Mouse (Mus musculus) midbrain, embryonic 13.5 days (tissue): ENCODE results near the gene Tssc4. TPM values are rescaled to one million over a fixed set of nuclear protein-coding genes. Genes with fewer than 3 reads are reported as not detected.

Source experiments
- ATAC-seq: fragments of 200-750 bp; cut with Nextera tagmentation; 2 replicates; pipeline ENCODE4 v1.8.0; 2017; ENCODE audit warnings: mild to moderate bottlenecking, moderate TSS enrichment, moderate library complexity
- H3K27ac ChIP-seq: fragments of 300-500 bp; sonication (generic); 2 replicates; pipeline ENCODE4 v1.5.1; 2015; ENCODE audit warnings: inconsistent platforms, mild to moderate bottlenecking, moderate library complexity
- H3K27me3 ChIP-seq: fragments of 300-500 bp; sonication (generic); 2 replicates; pipeline ENCODE4 v1.6.1; 2015; ENCODE audit warnings: mild to moderate bottlenecking, inconsistent platforms
- H3K36me3 ChIP-seq: fragments of 300-500 bp; sonication (generic); 2 replicates; pipeline ENCODE4 v1.6.1; 2015; ENCODE audit warnings: mild to moderate bottlenecking, inconsistent platforms
- H3K4me1 ChIP-seq: fragments of 300-500 bp; sonication (generic); replicated peaks from 2 replicates; pipeline ENCODE4 v1.6.1; 2015; ENCODE audit warnings: inconsistent platforms
- H3K4me2 ChIP-seq: fragments of 300-500 bp; sonication (generic); replicated peaks from 2 replicates; pipeline ENCODE4 v1.6.1; 2015; ENCODE audit warnings: moderate library complexity, mild to moderate bottlenecking, inconsistent platforms
- H3K4me3 ChIP-seq: fragments of 300-500 bp; sonication (generic); replicated peaks from 2 replicates; pipeline ENCODE4 v1.5.1; 2015; ENCODE audit warnings: mild to moderate bottlenecking, inconsistent platforms
- H3K9ac ChIP-seq: fragments of 300-500 bp; sonication (generic); replicated peaks from 2 replicates; pipeline ENCODE4 v1.6.1; 2015; ENCODE audit warnings: mild to moderate bottlenecking, inconsistent platforms
- H3K9me3 ChIP-seq: fragments of 300-500 bp; sonication (generic); 2 replicates; pipeline ENCODE4 v1.6.1; 2016; ENCODE audit warnings: mild to moderate bottlenecking, inconsistent platforms
- WGBS: fragments of 180-500 bp; shearing (Covaris S2); methylation state at CpG from one replicate; pipeline ENCODE4 v1.1.7; 2015; 5-methylcytosine and 5-hydroxymethylcytosine counted together
- polyA plus RNA-seq: library from polyadenylated mRNA; unstranded; fragments of >200 nt; fragmentation: Nextera tagmentation; extraction: Ambion mirVana; gene quantifications from 2 replicates; pipeline ENCODE4 v1.2.1, GENCODE M21; 2015

The Tssc4 gene
- polyA plus RNA-seq, 1 experiment from 2014 or later, result 104 TPM

GRCm38 (mm10) chr7:143034519-143035450, 34.3 kb upstream of the Tssc4 start:
- ATAC-seq, result no peak
- no peaks in the 10 kb centered on the region for H3K9me3 ChIP-seq
- 94% methylated on average over 8 of the region's 8 CpGs for WGBS

DNA sequence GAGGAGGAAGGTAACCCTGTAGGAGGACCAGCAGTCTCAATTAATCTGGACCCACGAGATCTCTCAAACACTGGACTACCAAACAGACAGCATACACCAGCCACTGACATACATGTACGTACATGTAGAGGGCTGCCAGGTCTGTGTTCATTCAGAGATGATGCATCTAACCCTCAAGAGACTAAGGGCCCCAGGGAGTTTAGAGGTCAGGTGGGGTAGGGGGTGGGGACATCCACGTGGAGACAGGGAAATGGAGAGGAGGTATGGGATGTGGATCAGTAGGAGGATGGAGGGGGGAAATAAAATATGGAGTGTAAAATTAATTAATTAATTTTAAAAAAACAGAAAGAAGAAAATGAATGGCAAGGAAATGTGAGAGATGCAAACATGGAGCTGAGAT, 32.3 kb upstream of the Tssc4 start:
- Histone ChIP-seq H3K4me1 (no peaks in the 10 kb centered on the region), H3K36me3 (peaks cover 11% of the 10 kb centered on the region; the same call in 1 of the 2 replicates), H3K4me3 (no peak overlapping the region), H3K27ac (no peak overlapping the region), H3K27me3 (no peaks in the 10 kb centered on the region), H3K4me2 (no peak overlapping the region), H3K9me3 (no peaks in the 10 kb centered on the region), H3K9ac (no peak overlapping the region)
- WGBS, result 76% methylated on average over 3 of the region's 3 CpGs
- no peak for ATAC-seq

More at GRCm38 (mm10) chr7:143034519-143035450, 34.3 kb upstream of the Tssc4 start:
- no peak overlapping the region for H3K27ac ChIP-seq
- H3K4me3 ChIP-seq, result no peak overlapping the region
- H3K4me2 ChIP-seq, result no peak overlapping the region
- H3K27me3 ChIP-seq, result no peaks in the 10 kb centered on the region
- H3K4me1 ChIP-seq, result no peaks in the 10 kb centered on the region
- H3K36me3 ChIP-seq, result peaks cover 11% of the 10 kb centered on the region; the same call in 1 of the 2 replicates
- no peak overlapping the region for H3K9ac ChIP-seq

- Histone ChIP-seq H3K9ac (no peak overlapping the region), H3K4me2 (no peak overlapping the region), H3K4me1 (no peaks in the 10 kb centered on the region), H3K27ac (no peak overlapping the region), H3K36me3 (peaks cover 11% of the 10 kb centered on the region; the same call in 1 of the 2 replicates), H3K4me3 (no peak overlapping the region), H3K27me3 (no peaks in the 10 kb centered on the region), H3K9me3 (no peaks in the 10 kb centered on the region)
- ATAC-seq, result no peak
- WGBS, result 96% methylated on average over 4 of the region's 4 CpGs
Measured at GRCm38 (mm10) chr7:143037306-143037705, 31.7 kb upstream of the Tssc4 start.

DNA sequence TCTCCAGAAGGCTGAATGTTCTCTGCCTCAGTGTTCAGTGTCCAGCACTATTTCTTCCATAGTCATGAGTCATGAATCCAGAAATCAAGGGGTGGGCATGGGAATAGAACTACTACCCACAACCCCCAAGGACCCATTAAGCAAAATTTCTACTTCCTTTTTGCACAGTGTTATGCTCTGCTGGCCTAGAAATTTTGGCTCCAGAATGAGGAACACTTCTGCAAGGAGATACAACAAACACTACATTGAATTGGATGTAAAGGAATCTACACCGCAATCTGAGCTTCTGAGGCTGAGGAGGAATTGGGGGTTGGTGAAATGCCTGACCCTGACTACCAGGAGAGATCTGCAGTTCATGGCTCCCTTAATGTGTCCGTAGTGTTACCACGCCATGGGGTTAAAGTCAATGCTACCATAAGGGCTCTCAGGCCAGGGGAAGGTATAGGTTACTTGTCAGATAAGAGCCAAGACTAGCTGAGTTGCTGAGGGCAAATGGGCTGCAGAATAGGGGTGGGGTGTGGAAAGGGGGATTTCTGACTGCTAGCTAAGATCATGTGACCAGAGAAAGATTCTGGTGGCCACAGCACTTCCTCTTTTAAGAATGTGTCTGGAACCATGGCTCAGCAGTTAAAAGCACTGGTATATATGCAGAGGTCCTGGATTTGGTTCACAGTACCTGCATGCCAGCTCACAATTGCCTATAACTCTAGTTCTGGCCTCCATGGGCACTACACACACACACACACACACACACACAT, 30.7 kb upstream of the Tssc4 start:
- H3K4me3 ChIP-seq, result no peak overlapping the region
- H3K4me1 ChIP-seq, result no peaks in the 10 kb centered on the region
- no peaks in the 10 kb centered on the region for H3K9me3 ChIP-seq
- H3K27ac ChIP-seq, result no peak overlapping the region
- no peaks in the 10 kb centered on the region for H3K27me3 ChIP-seq
- H3K9ac ChIP-seq, result no peak overlapping the region
- no peak overlapping the region for H3K4me2 ChIP-seq
- WGBS, result 89% methylated on average over 3 of the region's 3 CpGs
- peaks cover 11% of the 10 kb centered on the region; the same call in 1 of the 2 replicates for H3K36me3 ChIP-seq
- ATAC-seq, result no peak

DNA sequence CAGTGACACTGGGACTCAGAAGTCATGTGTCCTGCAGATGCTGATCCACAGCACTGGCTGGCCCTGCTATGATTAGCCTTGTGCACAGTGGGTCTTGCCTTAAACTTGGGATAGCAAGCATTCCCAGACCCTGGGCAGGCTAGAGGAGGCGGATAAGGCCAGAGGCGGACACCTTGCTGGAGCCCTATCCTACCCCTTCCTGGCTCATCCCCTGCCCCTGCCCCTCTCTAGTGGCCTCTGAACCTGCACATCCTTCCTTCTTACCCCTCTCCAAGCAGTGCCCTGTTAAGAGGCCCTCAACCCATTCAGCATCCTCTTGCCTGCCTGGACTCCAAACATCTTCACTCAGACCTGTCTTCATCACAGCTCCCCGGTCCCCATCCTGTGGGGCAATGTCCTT, 28.5 kb upstream of the Tssc4 start:
- Histone ChIP-seq H3K4me2 (no peak overlapping the region), H3K27ac (no peak overlapping the region), H3K27me3 (no peaks in the 10 kb centered on the region), H3K4me3 (no peak overlapping the region), H3K36me3 (0 out of 2 replicates have a peak, but pooled peaks cover 4% of the 10 kb centered on the region), H3K9me3 (no peaks in the 10 kb centered on the region), H3K9ac (no peak overlapping the region), H3K4me1 (no peaks in the 10 kb centered on the region)
- ATAC-seq, result no peak
- WGBS, result 87% methylated on average over 3 of the region's 3 CpGs

- Histone ChIP-seq H3K9ac (no peak overlapping the region), H3K9me3 (no peaks in the 10 kb centered on the region), H3K27me3 (no peaks in the 10 kb centered on the region), H3K4me3 (no peak overlapping the region), H3K4me2 (no peak overlapping the region), H3K4me1 (no peaks in the 10 kb centered on the region), H3K27ac (no peak overlapping the region), H3K36me3 (0 out of 2 replicates have a peak, but pooled peaks cover 4% of the 10 kb centered on the region)
- 78% methylated on average over 3 of the region's 3 CpGs for WGBS
- no peak for ATAC-seq
Measured at GRCm38 (mm10) chr7:143041138-143041822, 27.8 kb upstream of the Tssc4 start.

DNA sequence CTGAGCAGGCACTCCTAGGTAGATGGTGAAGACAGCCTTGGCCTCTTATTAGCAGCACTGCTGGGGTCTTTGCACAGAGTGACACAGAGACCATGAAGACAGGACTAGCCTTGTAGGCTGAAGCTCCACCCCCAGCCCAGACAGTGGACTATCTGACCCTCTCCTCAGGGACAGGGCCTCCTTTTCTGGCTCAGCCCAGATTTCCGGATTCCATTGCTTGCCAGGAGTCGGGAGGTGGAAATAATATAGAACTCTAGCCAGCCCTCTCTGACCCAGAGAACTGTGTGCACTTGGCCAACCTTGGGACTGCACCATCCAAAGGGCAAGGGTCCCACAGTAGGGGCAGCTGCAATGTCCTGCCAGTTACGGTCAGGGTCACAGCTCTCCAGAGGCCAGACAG, 27.0 kb upstream of the Tssc4 start:
- 0 out of 2 replicates have a peak, but pooled peaks cover 3% of the 10 kb centered on the region for H3K36me3 ChIP-seq
- no peak for ATAC-seq
- WGBS, result 79% methylated on average over 3 of the region's 3 CpGs
- no peak overlapping the region for H3K9ac ChIP-seq
- H3K27ac ChIP-seq, result no peak overlapping the region
- no peak overlapping the region for H3K4me3 ChIP-seq
- no peaks in the 10 kb centered on the region for H3K9me3 ChIP-seq
- H3K4me1 ChIP-seq, result no peaks in the 10 kb centered on the region
- H3K4me2 ChIP-seq, result no peak overlapping the region
- H3K27me3 ChIP-seq, result no peaks in the 10 kb centered on the region

- Histone ChIP-seq H3K27me3 (no peaks in the 10 kb centered on the region), H3K9me3 (no peaks in the 10 kb centered on the region), H3K9ac (no peak overlapping the region), H3K4me3 (no peak overlapping the region), H3K27ac (no peak overlapping the region), H3K4me1 (no peaks in the 10 kb centered on the region), H3K4me2 (no peak overlapping the region), H3K36me3 (no peaks in the 10 kb centered on the region)
- 90% methylated on average over 3 of the region's 3 CpGs for WGBS
- no peak for ATAC-seq
Measured at GRCm38 (mm10) chr7:143042897-143043300, 26.1 kb upstream of the Tssc4 start.

DNA sequence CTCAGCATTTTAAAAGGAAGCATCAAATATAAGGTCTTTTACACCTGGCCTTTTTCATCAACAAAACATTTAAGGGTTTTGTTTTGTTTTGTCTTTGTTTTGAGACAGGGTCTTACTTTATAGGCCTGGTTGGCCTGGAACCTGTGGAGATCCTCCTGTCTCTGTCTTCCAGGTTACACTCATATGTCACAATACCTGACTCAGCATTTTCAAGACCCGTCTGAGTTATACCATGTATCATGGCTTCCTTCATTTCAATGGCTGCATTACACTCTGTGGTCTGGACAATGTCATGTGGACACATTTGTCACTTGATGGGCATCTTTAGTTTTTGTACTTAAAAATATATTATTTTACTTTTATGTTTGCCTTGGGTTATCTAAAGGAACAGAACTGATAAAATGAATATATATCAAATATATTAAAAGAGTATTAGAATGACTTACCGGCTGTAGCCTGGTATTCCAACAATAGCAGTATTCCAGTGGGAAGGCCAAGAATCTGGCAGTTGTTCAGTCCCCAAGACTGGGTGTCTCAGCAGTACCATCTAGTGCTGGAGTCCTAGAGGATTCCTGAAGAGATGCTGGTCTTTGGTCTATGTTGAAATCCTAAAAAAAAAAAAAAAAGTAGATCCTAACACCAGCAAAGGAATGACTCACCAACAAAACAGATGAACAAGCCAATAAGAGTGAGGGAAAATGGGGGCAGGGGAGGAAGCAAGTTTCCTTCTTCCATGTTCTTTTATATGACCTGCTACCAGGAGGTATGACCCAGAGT, 24.8 kb upstream of the Tssc4 start:
- 94% methylated on average over 2 of the region's 2 CpGs for WGBS
- no peak overlapping the region for H3K9ac ChIP-seq
- H3K4me3 ChIP-seq, result no peak overlapping the region
- no peaks in the 10 kb centered on the region for H3K4me1 ChIP-seq
- no peak overlapping the region for H3K4me2 ChIP-seq
- H3K27ac ChIP-seq, result no peak overlapping the region
- no peaks in the 10 kb centered on the region for H3K9me3 ChIP-seq
- no peaks in the 10 kb centered on the region for H3K36me3 ChIP-seq
- no peak for ATAC-seq
- H3K27me3 ChIP-seq, result no peaks in the 10 kb centered on the region

DNA sequence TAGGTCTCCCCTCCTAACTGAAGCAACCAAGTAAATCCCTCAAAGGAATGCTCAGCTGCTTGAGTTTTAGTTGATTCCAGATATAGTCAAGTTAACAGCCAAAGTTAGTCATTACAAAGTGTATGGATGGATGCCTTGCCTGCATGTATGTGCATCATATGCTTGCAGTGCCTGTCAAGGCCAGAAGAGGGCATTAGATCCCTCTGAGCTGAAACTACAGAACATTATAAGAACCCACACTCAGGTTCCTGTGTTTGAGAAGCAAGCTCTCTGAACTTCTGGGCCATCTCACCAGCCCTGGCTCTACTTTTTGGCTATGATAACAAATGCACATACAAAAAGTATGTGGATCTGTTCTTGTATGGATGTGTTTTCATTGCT, 24.2 kb upstream of the Tssc4 start:
- Histone ChIP-seq H3K4me1 (no peaks in the 10 kb centered on the region), H3K27me3 (no peaks in the 10 kb centered on the region), H3K9ac (no peak overlapping the region), H3K4me3 (no peak overlapping the region), H3K36me3 (no peaks in the 10 kb centered on the region), H3K27ac (no peak overlapping the region), H3K4me2 (no peak overlapping the region), H3K9me3 (no peaks in the 10 kb centered on the region)
- no peak for ATAC-seq

- WGBS, result 87% methylated on average over 7 of the region's 7 CpGs
- Histone ChIP-seq H3K36me3 (no peaks in the 10 kb centered on the region), H3K4me2 (no peak overlapping the region)
Measured at GRCm38 (mm10) chr7:143046358-143046757, 22.7 kb upstream of the Tssc4 start.

More at GRCm38 (mm10) chr7:143046358-143046757, 22.7 kb upstream of the Tssc4 start:
- no peaks in the 10 kb centered on the region for H3K9me3 ChIP-seq
- H3K27me3 ChIP-seq, result no peaks in the 10 kb centered on the region
- no peak overlapping the region for H3K27ac ChIP-seq
- H3K4me3 ChIP-seq, result no peak overlapping the region
- ATAC-seq, result no peak
- no peaks in the 10 kb centered on the region for H3K4me1 ChIP-seq
- no peak overlapping the region for H3K9ac ChIP-seq
